Mouse (Mus musculus) lung, adult 2 months (tissue): ENCODE data around the gene Fzd10.

Experiments
- CTCF ChIP-seq: fragments of 200-500 bp; IDR thresholded peaks from 2 replicates; pipeline ENCODE4 v1.5.1; 2011; ENCODE audit warnings: mild to moderate bottlenecking, low read length, control low read depth; ENCODE audit not compliant: insufficient read depth
- POLR2A ChIP-seq: fragments of 200-500 bp; IDR thresholded peaks from 2 replicates; pipeline ENCODE4 v1.6.1; 2011; ENCODE audit warnings: low read depth, mild to moderate bottlenecking, control low read depth, low read length, borderline replicate concordance; ENCODE audit errors: extremely low read depth

DNA sequence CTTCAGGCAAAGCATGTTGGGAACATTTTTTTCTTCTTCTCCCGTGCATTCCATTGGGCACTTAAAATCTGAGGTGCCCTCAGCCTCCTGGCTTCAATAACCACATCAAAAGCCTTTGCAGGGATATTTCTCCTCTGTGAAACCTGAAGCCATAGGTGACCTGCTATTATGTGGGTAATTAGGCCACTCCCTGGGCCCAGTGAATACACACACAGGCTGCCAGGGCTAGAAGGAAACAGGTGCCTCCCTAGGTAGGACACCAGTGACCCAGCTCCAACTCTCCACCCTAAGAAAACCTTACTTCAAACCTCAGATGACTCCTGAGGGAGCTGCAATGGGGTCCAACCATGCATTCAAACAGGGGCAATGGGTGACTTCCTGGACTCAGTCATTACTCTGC is 11.4 kb upstream of the Fzd10 start:
- TF ChIP-seq CTCF: no peak
- TF ChIP-seq POLR2A: no peak
